Mouse (Mus musculus): ENCODE results near the gene Setd5. TPM values are rescaled to one million over a fixed set of nuclear protein-coding genes. Genes with fewer than 3 reads are reported as not detected.

The Setd5 gene
- polyA plus RNA-seq, 1 experiment, result 22.5 TPM

DNA sequence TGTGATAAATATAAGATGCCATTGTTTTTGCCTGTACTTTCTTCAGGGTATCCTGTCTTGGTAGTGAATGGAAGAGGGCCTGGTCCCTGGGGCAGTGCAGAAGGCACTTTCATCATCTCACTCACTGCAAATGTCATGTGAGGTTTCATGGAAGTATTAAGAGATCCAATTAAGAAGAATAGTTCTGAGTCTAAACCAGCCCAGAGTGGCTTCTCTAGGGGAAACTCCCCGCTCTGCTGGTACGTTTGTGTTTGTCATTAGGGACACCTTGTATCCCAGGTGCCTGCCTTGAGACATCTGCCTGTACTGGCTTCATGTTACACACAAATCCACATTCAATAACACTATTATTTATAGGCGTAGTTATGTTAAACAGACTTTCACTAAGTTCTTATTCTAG lies 32.2 kb downstream of the Setd5 start:
- 92% methylated on average over 3 of the region's 3 CpGs for WGBS
- Histone ChIP-seq H3K4me3 (ENCODE audit: extremely low read depth, insufficient read depth, insufficient read length) (no peak overlapping the region), H3K4me1 (ENCODE audit: control insufficient read depth, insufficient read depth, insufficient read length) (no peaks in the 10 kb centered on the region; the same call in 1 of the 2 replicates), H3K36me3 (ENCODE audit: control insufficient read depth, insufficient read depth, low read length) (peaks cover 24% of the 10 kb centered on the region), H3K27ac (ENCODE audit: insufficient read depth, low read length) (no peak overlapping the region), H3K27me3 (ENCODE audit: control insufficient read depth, insufficient read depth, low read length) (no peaks in the 10 kb centered on the region)
- no peak for TF ChIP-seq CTCF (IDR thresholded peaks at IDR 0.05; ENCODE audit: extremely low read depth, insufficient read depth, insufficient read length, insufficient replicate concordance)
- no peak for TF ChIP-seq POLR2A (IDR thresholded peaks at IDR 0.05; ENCODE audit: low read depth, low read length)
- no peak for DNase-seq (ENCODE audit: low read depth in 1 of 2, low spot score in 2 of 2)

GRCm38 (mm10) chr6:113109956-113110355 lies 32.8 kb downstream of the Setd5 start:
- no peak overlapping the region for H3K27ac ChIP-seq (ENCODE audit: insufficient read depth, low read length)
- H3K27me3 ChIP-seq (ENCODE audit: control insufficient read depth, insufficient read depth, low read length), result no peaks in the 10 kb centered on the region
- no peak overlapping the region for H3K4me3 ChIP-seq (ENCODE audit: extremely low read depth, insufficient read depth, insufficient read length)
- peaks cover 27% of the 10 kb centered on the region for H3K36me3 ChIP-seq (ENCODE audit: control insufficient read depth, insufficient read depth, low read length)
- H3K4me1 ChIP-seq (ENCODE audit: control insufficient read depth, insufficient read depth, insufficient read length), result no peaks in the 10 kb centered on the region; the same call in 1 of the 2 replicates
- DNase-seq (ENCODE audit: low read depth in 1 of 2, low spot score in 2 of 2), result no peak
- WGBS, result 95% methylated on average over 7 of the region's 7 CpGs
- TF ChIP-seq CTCF (IDR thresholded peaks at IDR 0.05; ENCODE audit: extremely low read depth, insufficient read depth, insufficient read length, insufficient replicate concordance), result no peak
- TF ChIP-seq POLR2A (IDR thresholded peaks at IDR 0.05; ENCODE audit: low read depth, low read length), result no peak

- 86% methylated on average over 10 of the region's 10 CpGs for WGBS
- TF ChIP-seq POLR2A (IDR thresholded peaks at IDR 0.05; ENCODE audit: low read depth, low read length) (no peak), CTCF (IDR thresholded peaks at IDR 0.05; ENCODE audit: extremely low read depth, insufficient read depth, insufficient read length, insufficient replicate concordance) (no peak)
- Histone ChIP-seq H3K27ac (ENCODE audit: insufficient read depth, low read length) (no peak overlapping the region), H3K27me3 (ENCODE audit: control insufficient read depth, insufficient read depth, low read length) (no peaks in the 10 kb centered on the region), H3K4me1 (ENCODE audit: control insufficient read depth, insufficient read depth, insufficient read length) (no peaks in the 10 kb centered on the region), H3K36me3 (ENCODE audit: control insufficient read depth, insufficient read depth, low read length) (peaks cover 52% of the 10 kb centered on the region), H3K4me3 (ENCODE audit: extremely low read depth, insufficient read depth, insufficient read length) (no peak overlapping the region)
- no peak for DNase-seq (ENCODE audit: low read depth in 1 of 2, low spot score in 2 of 2)
Measured at GRCm38 (mm10) chr6:113120806-113121205, 43.6 kb downstream of the Setd5 start.

- H3K27me3 ChIP-seq (ENCODE audit: control insufficient read depth, insufficient read depth, low read length), result no peaks in the 10 kb centered on the region
- TF ChIP-seq CTCF (IDR thresholded peaks at IDR 0.05; ENCODE audit: extremely low read depth, insufficient read depth, insufficient read length, insufficient replicate concordance), result no peak
- TF ChIP-seq POLR2A (IDR thresholded peaks at IDR 0.05; ENCODE audit: low read depth, low read length), result no peak
- DNase-seq (ENCODE audit: low read depth in 1 of 2, low spot score in 2 of 2), result no peak
- H3K4me3 ChIP-seq (ENCODE audit: extremely low read depth, insufficient read depth, insufficient read length), result no peak overlapping the region
- peaks cover 12% of the 10 kb centered on the region for H3K36me3 ChIP-seq (ENCODE audit: control insufficient read depth, insufficient read depth, low read length)
- H3K4me1 ChIP-seq (ENCODE audit: control insufficient read depth, insufficient read depth, insufficient read length), result no peaks in the 10 kb centered on the region
- WGBS, result 88% methylated on average over 2 of the region's 2 CpGs
- H3K27ac ChIP-seq (ENCODE audit: insufficient read depth, low read length), result no peak overlapping the region
Measured at GRCm38 (mm10) chr6:113133360-113133759, 56.2 kb downstream of the Setd5 start.

- 63% methylated on average over 1 of the region's 1 CpGs for WGBS
- Histone ChIP-seq H3K36me3 (ENCODE audit: control insufficient read depth, insufficient read depth, low read length) (peaks cover 27% of the 10 kb centered on the region), H3K27me3 (ENCODE audit: control insufficient read depth, insufficient read depth, low read length) (no peaks in the 10 kb centered on the region), H3K27ac (ENCODE audit: insufficient read depth, low read length) (no peak overlapping the region), H3K4me1 (ENCODE audit: control insufficient read depth, insufficient read depth, insufficient read length) (no peaks in the 10 kb centered on the region), H3K4me3 (ENCODE audit: extremely low read depth, insufficient read depth, insufficient read length) (no peak overlapping the region)
- no peak for TF ChIP-seq POLR2A (IDR thresholded peaks at IDR 0.05; ENCODE audit: low read depth, low read length)
- no peak for TF ChIP-seq CTCF (IDR thresholded peaks at IDR 0.05; ENCODE audit: extremely low read depth, insufficient read depth, insufficient read length, insufficient replicate concordance)
- DNase-seq (ENCODE audit: low read depth in 1 of 2, low spot score in 2 of 2), result no peak
Measured at GRCm38 (mm10) chr6:113141389-113142094, 64.4 kb downstream of the Setd5 start.

GRCm38 (mm10) chr6:113144764-113145163 lies 67.6 kb downstream of the Setd5 start:
- Histone ChIP-seq H3K4me1 (ENCODE audit: control insufficient read depth, insufficient read depth, insufficient read length) (no peaks in the 10 kb centered on the region), H3K36me3 (ENCODE audit: control insufficient read depth, insufficient read depth, low read length) (peaks cover 33% of the 10 kb centered on the region), H3K27me3 (ENCODE audit: control insufficient read depth, insufficient read depth, low read length) (no peaks in the 10 kb centered on the region), H3K27ac (ENCODE audit: insufficient read depth, low read length) (no peak overlapping the region), H3K4me3 (ENCODE audit: extremely low read depth, insufficient read depth, insufficient read length) (no peak overlapping the region)
- TF ChIP-seq CTCF (IDR thresholded peaks at IDR 0.05; ENCODE audit: extremely low read depth, insufficient read depth, insufficient read length, insufficient replicate concordance) (no peak), POLR2A (IDR thresholded peaks at IDR 0.05; ENCODE audit: low read depth, low read length) (no peak)
- no peak for DNase-seq (ENCODE audit: low read depth in 1 of 2, low spot score in 2 of 2)
- WGBS, result 93% methylated on average over 1 of the region's 1 CpGs

- Histone ChIP-seq H3K36me3 (ENCODE audit: control insufficient read depth, insufficient read depth, low read length) (peaks cover 35% of the 10 kb centered on the region), H3K4me1 (ENCODE audit: control insufficient read depth, insufficient read depth, insufficient read length) (no peaks in the 10 kb centered on the region), H3K27me3 (ENCODE audit: control insufficient read depth, insufficient read depth, low read length) (no peaks in the 10 kb centered on the region), H3K27ac (ENCODE audit: insufficient read depth, low read length) (no peak overlapping the region), H3K4me3 (ENCODE audit: extremely low read depth, insufficient read depth, insufficient read length) (no peak overlapping the region)
- no peak for TF ChIP-seq POLR2A (IDR thresholded peaks at IDR 0.05; ENCODE audit: low read depth, low read length)
- TF ChIP-seq CTCF (IDR thresholded peaks at IDR 0.05; ENCODE audit: extremely low read depth, insufficient read depth, insufficient read length, insufficient replicate concordance), result no peak
- DNase-seq (ENCODE audit: low read depth in 1 of 2, low spot score in 2 of 2), result no peak
- 95% methylated on average over 4 of the region's 4 CpGs for WGBS
Measured at GRCm38 (mm10) chr6:113145249-113145648, 68.1 kb downstream of the Setd5 start.
